Comparison of ENCODE assay signal across 11 mouse cellular contexts in the genomic region with DNA sequence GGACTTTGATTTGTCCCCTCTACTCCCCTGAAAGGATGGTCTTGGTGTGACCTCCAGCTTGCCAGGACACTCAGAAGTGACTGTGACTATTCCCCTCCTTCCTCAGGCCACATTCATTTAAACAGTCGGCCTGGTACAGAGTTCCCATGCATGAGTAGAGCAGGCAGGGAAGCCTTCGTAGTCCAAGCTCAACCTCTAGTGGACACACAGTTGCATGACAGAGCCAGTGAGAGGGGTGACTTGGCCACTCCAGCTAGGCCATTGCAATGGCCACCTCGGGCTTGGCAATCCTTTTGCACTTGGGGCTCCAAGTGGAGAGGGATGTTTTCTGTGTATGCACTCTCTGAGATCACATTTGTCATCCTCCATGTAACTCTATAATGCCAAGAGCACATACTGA.
DNase-seq lines count a peak whose midpoint lies in the region; ATAC-seq and TF ChIP-seq lines count a peak whose summit lies in the region.
"Had no signal": no experiment of that assay in that cellular context is flagged by ENCODE, and none has a peak within 500 bp of the region (broad histone marks: within the 10 kb centered on the region; RNA-seq: fewer than 3 reads in every experiment).

No protein-coding gene starts in this region.

- 0 out of 2 replicates have a peak, but pooled peaks have one; percentile 52 for ATAC-seq in kidney, embryonic 14.5 days (ENCODE audit: low FRiP score, low TSS enrichment)

- no peak overlapping the region for H3K9ac ChIP-seq in kidney, embryonic 14.5 days (ENCODE audit: low read depth, low read length)
- H3K9ac ChIP-seq: hindbrain, embryonic 15.5 days; liver, embryonic 13.5 days had no signal

- H3K9me3 ChIP-seq in kidney, embryonic 14.5 days (ENCODE audit: control insufficient read depth, low read length), result no peaks in the 10 kb centered on the region
- H3K9me3 ChIP-seq: hindbrain, embryonic 15.5 days; liver, embryonic 13.5 days had no signal

- no peak overlapping the region for H3K4me2 ChIP-seq in kidney, embryonic 14.5 days (replicated peaks; ENCODE audit: low read depth, low read length)
- H3K4me2 ChIP-seq: hindbrain, embryonic 15.5 days; liver, embryonic 13.5 days had no signal

- no peak overlapping the region for H3K27ac ChIP-seq in kidney, embryonic 14.5 days (ENCODE audit: low read depth, low read length)
- H3K27ac ChIP-seq in testis, adult 2 months (ENCODE audit: control insufficient read depth, insufficient read depth, low read depth, low read length), result no peak overlapping the region
- H3K27ac ChIP-seq: hindbrain, embryonic 15.5 days; liver, embryonic 13.5 days had no signal

- WGBS in kidney, embryonic 14.5 days, result 28% methylated on average over 3 of the region's 3 CpGs

- TF ChIP-seq POLR2A in testis, adult 2 months (IDR thresholded peaks at IDR 0.05; ENCODE audit: control insufficient read depth, low read depth, low read length), result no peak

- peak; percentile 13 to 42 for DNase-seq in adrenal gland, adult (ENCODE audit: inconsistent age in 2 of 2, low spot score in 1 of 2)
- DNase-seq in adrenal gland, adult 8-10 months, result no peak
- no peak for DNase-seq in kidney, postnatal 25 days
- DNase-seq in testis, postnatal 10 days (ENCODE audit: low spot score), result no peak
- no peak for DNase-seq in spleen, adult 18-20 months
- DNase-seq in layer of hippocampus, postnatal 14 days (ENCODE audit: low spot score in 2 of 2), result no peak
- DNase-seq: cerebellum, adult 11-12 months; liver, embryonic 13.5 days had no signal

- no peaks in the 10 kb centered on the region for H3K36me3 ChIP-seq in kidney, embryonic 14.5 days (ENCODE audit: control insufficient read depth, insufficient read depth, low read length)
- H3K36me3 ChIP-seq in testis, adult 2 months (ENCODE audit: control insufficient read depth, insufficient read depth, low read length), result no peaks in the 10 kb centered on the region
- H3K36me3 ChIP-seq: liver, embryonic 13.5 days had no signal

- H3K27me3 ChIP-seq in kidney, embryonic 14.5 days (ENCODE audit: control insufficient read depth, insufficient read depth, low read length), result no peaks in the 10 kb centered on the region
- H3K27me3 ChIP-seq in testis, adult 2 months (ENCODE audit: control insufficient read depth, insufficient read depth, low read length), result no peaks in the 10 kb centered on the region
- H3K27me3 ChIP-seq: hindbrain, embryonic 15.5 days; liver, embryonic 13.5 days had no signal

- H3K4me1 ChIP-seq in kidney, embryonic 14.5 days (ENCODE audit: control insufficient read depth, insufficient read depth, low read length), result peaks cover 8% of the 10 kb centered on the region; the same call in 1 of the 2 replicates
- H3K4me1 ChIP-seq in testis, adult 2 months (ENCODE audit: control insufficient read depth, insufficient read depth, low read length), result no peaks in the 10 kb centered on the region
- H3K4me1 ChIP-seq: hindbrain, embryonic 15.5 days had no signal

- H3K4me3 ChIP-seq in kidney, embryonic 14.5 days (ENCODE audit: low read length), result no peak overlapping the region
- no peak overlapping the region for H3K4me3 ChIP-seq in testis, adult 2 months (ENCODE audit: control insufficient read depth, low read depth, low read length)
- H3K4me3 ChIP-seq: hindbrain, embryonic 15.5 days; liver, embryonic 13.5 days had no signal

- TF ChIP-seq CTCF in testis, adult 2 months (IDR thresholded peaks at IDR 0.05; ENCODE audit: control insufficient read depth, insufficient read depth, insufficient replicate concordance, low read depth, low read length), result peak; percentile 46; the same call in 1 of the 2 replicates

Comparison
In these comparisons a context has a peak if more than half of its experiments do, and no peak if none do; other contexts are left out.
1. DNase-seq: peak in adrenal gland, adult (2 of 2); none in adrenal gland, adult 8-10 months (single experiment), kidney, postnatal 25 days (0 of 2), testis, postnatal 10 days (single experiment), spleen, adult 18-20 months (0 of 2) and layer of hippocampus, postnatal 14 days (0 of 2).